Mouse (Mus musculus) layer of hippocampus, adult 9-10 months (tissue): ENCODE results near the gene Themis2.

Source experiments
- DNase-seq: peaks from one replicate; pipeline ENCODE4 v3.0.0; 2022; ENCODE audit warnings: low spot score

The Themis2 gene

GRCm38 (mm10) chr4:132796196-132796886 is at the start of gene Themis2:
TSS of gene Themis2 (minus strand) at chr4:132796387.
- no peak for DNase-seq

- DNase-seq, result no peak
These were observed 47.5 kb upstream of the Themis2 start for GRCm38 (mm10) chr4:132843705-132844071.

- DNase-seq, result peak; percentile 71
These were observed 47.0 kb upstream of the Themis2 start, which contains the start of gene Ppp1r8 for GRCm38 (mm10) chr4:132842970-132843704. TSS of gene Ppp1r8 (minus strand) at chr4:132843169.

GRCm38 (mm10) chr4:132842281-132842906 is 46.2 kb upstream of the Themis2 start:
- no peak for DNase-seq

- no peak for DNase-seq
These were observed 45.3 kb upstream of the Themis2 start for GRCm38 (mm10) chr4:132841493-132841892.

GRCm38 (mm10) chr4:132823614-132824366 is 27.6 kb upstream of the Themis2 start:
- no peak for DNase-seq

- DNase-seq, result no peak
These were observed 22.3 kb upstream of the Themis2 start for GRCm38 (mm10) chr4:132818442-132818841.

- no peak for DNase-seq
These were observed 20.7 kb upstream of the Themis2 start for GRCm38 (mm10) chr4:132816855-132817254.

- DNase-seq, result no peak
These were observed 20.2 kb upstream of the Themis2 start for GRCm38 (mm10) chr4:132816404-132816803.

- DNase-seq, result no peak
These were observed 13.4 kb upstream of the Themis2 start for GRCm38 (mm10) chr4:132809621-132810020.

- DNase-seq, result no peak
These were observed 11.8 kb upstream of the Themis2 start for GRCm38 (mm10) chr4:132807771-132808641.

GRCm38 (mm10) chr4:132806620-132807191 is 10.5 kb upstream of the Themis2 start:
- no peak for DNase-seq

- no peak for DNase-seq
These were observed 9.5 kb upstream of the Themis2 start for GRCm38 (mm10) chr4:132805599-132806197.

- no peak for DNase-seq
These were observed 9.0 kb upstream of the Themis2 start for GRCm38 (mm10) chr4:132805146-132805545.

- DNase-seq, result no peak
These were observed 8.1 kb upstream of the Themis2 start for GRCm38 (mm10) chr4:132804331-132804730.

GRCm38 (mm10) chr4:132803876-132804275 is 7.7 kb upstream of the Themis2 start:
- DNase-seq, result no peak

GRCm38 (mm10) chr4:132803212-132803611 is 7.0 kb upstream of the Themis2 start:
- DNase-seq, result no peak

GRCm38 (mm10) chr4:132802171-132802637 is 6.0 kb upstream of the Themis2 start:
- no peak for DNase-seq

GRCm38 (mm10) chr4:132801176-132802077 is 5.2 kb upstream of the Themis2 start:
- no peak for DNase-seq
